Mouse (Mus musculus) neutrophil, adult 5-6 weeks (primary cell): ENCODE data around the gene Amph. TPM values are rescaled to one million over a fixed set of nuclear protein-coding genes. Genes with fewer than 3 reads are reported as not detected.
"Not testable (repeated sequence)": the region's sequence is repeated elsewhere in the genome, so short reads cannot be mapped to it uniquely, and the experiment has no call there.

Source experiments
- ATAC-seq: fragments of 151-379, 151-347 bp; 2 replicates; pipeline ENCODE4 v1.8.0; 2017; ENCODE audit warnings: mild to moderate bottlenecking, moderate TSS enrichment; ENCODE audit not compliant: insufficient number of reproducible peaks, poor library complexity, low FRiP score, severe bottlenecking; ENCODE audit errors: extremely low read depth
- total RNA-seq: library from RNA; stranded (forward); fragments of 200-1000 nt; gene quantifications from 2 replicates; pipeline ENCODE4 v1.2.3, GENCODE M21; 2017

Amph gene
- total RNA-seq, 1 experiment from 2014 or later = not detected

DNA sequence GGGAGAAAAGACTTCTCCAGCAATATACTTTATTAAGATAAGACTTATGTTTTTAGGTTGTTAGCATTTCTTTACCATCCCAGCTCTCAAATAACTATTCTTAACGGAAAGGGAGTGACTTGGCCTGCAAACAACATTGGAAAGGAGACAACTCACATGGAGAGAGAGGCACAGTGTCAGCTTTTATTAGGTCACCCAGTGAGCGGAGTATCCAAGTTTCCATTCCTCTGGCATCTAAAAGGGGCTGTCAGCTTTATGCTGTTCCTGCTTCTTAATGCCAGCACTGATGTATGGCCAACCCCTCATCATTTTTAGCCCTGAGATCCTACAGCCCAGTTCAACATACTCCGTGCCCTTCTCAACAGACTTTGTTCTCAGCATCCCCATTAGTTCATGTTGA, 74.3 kb downstream of the Amph start:
- no peak for ATAC-seq

DNA sequence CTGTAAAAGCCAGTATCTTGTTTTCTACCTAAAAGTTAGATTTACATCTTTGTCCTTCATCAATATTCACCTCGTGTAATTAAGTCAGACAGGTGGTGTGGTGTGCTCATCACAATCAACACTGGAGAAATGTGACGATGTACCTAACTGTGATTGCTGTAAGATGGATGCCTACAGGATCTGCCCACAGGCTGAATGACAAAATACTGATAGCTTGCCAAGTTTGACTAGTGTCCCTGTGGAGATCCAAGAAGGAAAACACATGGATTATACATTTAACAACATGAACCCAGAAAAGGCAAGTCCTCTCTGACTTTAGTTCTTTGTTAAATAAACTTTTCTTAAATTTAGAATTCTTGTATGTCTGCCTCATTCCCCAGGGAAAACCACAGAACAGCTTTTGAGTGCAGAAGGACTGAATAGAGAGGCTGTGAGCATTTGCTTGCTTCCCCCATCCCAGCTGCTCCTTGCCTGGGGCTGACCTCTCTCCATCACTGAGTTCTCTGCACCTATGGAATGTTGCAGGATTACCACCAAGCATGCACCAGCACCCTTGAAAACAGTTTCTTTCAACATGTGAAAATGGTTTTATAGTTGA, 77.2 kb downstream of the Amph start:
- ATAC-seq = no peak

GRCm38 (mm10) chr13:19025906-19026305, 77.9 kb downstream of the Amph start:
- no peak for ATAC-seq

DNA sequence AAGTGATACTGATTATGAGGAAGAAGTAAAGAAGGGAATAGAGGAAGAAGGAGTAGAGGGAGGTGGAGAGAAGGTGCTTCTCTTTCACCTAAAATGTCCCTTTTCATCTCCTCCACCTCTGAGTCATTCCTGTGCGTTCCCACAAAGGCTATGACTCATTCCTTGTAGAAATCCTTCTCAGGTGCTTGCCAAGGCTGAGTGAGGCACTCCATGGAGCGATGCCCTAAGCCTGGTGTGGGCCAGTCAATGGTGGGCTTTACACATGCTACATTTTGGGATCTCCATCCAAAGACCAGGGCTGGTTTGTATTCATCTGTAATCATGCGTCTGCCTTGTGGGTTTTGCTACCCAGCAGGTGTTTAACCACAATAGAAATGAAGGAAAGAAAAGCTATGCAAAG, 78.9 kb downstream of the Amph start:
- ATAC-seq = no peak

- ATAC-seq = no peak
Observed at GRCm38 (mm10) chr13:19027766-19028350, 79.9 kb downstream of the Amph start.

DNA sequence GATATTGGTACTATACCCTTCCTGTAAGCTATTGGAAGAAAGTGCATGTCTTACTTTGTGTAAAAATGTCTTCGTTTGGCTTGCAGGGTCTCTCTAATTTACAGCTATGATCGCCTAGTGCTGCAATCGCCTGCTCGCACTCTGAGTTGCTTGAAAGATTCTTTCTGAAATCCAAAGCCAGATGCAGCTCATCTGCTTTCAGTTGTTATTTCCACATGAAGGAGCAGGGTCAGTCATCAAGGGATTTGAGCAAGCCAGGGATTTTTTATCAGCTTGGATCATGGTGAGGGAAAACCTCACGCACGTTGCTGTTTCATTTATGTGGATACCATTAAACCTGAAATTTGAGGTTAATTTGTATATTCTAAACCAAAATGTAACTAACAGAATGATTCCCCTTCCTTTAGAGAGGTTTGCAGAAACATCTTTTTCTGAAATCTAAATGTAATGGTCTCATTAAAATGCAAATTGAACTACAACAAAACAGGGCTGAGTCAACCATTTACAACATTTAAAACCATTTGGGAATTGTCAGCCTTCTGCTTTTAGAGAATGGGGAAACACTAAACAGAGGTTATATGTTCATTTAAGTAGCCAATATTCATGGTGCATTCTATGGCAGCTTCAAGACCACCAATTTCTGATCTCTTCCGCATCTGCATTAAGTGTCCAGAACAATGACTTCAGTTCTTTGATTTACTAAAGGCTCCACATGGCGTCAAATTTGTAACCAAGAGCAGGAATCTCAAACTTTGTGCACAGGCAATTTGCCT, 84.1 kb downstream of the Amph start:
- ATAC-seq = no peak

- ATAC-seq = no peak
Observed at GRCm38 (mm10) chr13:19052090-19052489, 104.1 kb downstream of the Amph start.

DNA sequence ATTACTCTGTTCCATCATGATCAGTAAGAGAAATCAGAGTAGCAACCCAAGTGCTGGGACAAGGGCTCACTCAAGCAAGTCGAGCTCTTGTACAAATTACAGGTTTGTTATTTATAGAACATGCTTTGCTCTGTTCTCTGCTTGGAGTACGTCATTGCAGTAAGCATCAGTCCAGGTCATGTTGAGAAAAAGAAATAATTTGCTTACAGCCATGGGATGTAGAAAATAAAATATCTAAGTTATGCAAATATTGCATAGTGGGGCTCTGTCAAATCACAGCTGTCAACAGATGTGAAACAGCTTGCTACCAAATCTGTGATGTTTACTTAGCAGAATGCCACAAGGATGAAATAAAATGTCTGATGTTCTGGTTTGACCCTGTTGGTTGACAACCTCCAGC, 106.5 kb downstream of the Amph start:
- no peak for ATAC-seq

GRCm38 (mm10) chr13:19072261-19072660, 124.3 kb downstream of the Amph start:
- ATAC-seq = no peak

DNA sequence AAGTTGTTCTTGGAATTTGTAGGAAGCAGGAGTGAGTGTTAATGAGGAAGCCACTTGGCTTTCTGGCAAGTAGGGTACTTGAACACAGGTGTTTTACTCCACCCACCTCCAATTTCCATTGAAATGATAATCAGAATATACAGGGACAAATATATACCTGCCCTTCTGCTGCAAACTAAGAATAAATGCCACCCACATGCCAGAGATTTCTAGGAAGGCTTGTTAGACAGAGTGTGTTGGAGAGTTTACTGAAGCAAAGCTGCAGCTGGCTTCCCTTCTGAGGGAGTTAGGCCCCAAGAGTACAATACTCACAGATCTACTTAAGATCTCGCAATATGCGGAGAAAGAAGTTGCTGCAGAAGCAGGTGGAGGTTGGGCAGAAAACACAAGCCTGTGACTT, 129.4 kb downstream of the Amph start:
- ATAC-seq = no peak

GRCm38 (mm10) chr13:19081932-19082331, 133.9 kb downstream of the Amph start:
- no peak for ATAC-seq

DNA sequence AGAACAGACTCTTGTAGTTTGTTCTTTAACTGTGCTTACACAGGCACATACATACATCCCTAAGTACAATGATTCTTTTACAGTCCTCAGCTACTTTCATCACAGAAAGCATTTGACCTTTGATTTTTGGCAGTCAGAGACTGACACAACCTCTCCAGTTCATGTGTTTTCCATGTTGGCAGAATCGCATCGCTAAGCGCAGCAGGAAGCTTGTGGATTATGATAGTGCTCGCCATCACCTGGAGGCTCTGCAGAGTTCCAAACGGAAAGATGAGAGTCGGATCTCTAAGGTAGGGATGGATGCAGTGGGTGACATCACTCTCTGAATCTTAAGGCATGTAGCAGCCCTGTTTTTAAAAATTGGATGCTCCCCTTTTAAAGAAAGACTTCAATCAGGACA, 146.6 kb downstream of the Amph start:
- no peak for ATAC-seq

DNA sequence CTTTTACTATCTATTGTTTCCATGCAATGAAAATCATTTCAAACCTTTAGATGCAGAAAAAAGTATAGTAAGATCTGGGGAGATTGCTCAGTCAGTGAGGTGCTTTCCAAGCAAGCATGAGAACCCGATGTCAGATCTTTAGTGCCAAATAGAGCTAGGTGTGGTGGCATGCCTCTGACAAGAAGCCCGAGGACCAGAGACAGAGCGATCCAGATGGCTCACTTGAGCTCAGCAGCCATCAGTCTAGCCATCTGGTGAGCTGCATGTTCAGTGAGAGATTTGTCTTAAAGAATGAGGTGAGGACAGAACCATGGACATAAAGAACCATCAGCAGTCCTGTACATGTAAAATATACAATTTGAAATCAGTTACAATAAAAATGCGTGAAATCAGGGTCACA, 149.1 kb downstream of the Amph start:
- no peak for ATAC-seq

- ATAC-seq = no peak
Observed at GRCm38 (mm10) chr13:19101889-19102402, 153.9 kb downstream of the Amph start.

- no peak for ATAC-seq
Observed at GRCm38 (mm10) chr13:19106418-19106817, 158.4 kb downstream of the Amph start.

- ATAC-seq = no peak
Observed at GRCm38 (mm10) chr13:19109331-19109730, 161.3 kb downstream of the Amph start.

GRCm38 (mm10) chr13:19113034-19113922, 165.3 kb downstream of the Amph start:
- no peak for ATAC-seq

- not testable (repeated sequence) for ATAC-seq
Observed at GRCm38 (mm10) chr13:19114761-19115160, 166.8 kb downstream of the Amph start.

GRCm38 (mm10) chr13:19126912-19127552, 179.0 kb downstream of the Amph start:
- ATAC-seq = no peak
